Mouse (Mus musculus): ENCODE results near the gene Rps6kc1.

Gene Rps6kc1

GRCm38 (mm10) chr1:190911415-190912123, at the start of gene Rps6kc1:
Gene Rps6kc1, minus strand, starts transcription at chr1:190911770.
- peak; percentile 98 for DNase-seq

- DNase-seq = no peak
Measured at GRCm38 (mm10) chr1:190958821-190959220, 47.3 kb upstream of the Rps6kc1 start.

GRCm38 (mm10) chr1:190953009-190953408, 41.4 kb upstream of the Rps6kc1 start:
- no peak for DNase-seq

GRCm38 (mm10) chr1:190951014-190951413, 39.4 kb upstream of the Rps6kc1 start:
- no peak for DNase-seq

- DNase-seq = no peak
Measured at GRCm38 (mm10) chr1:190948846-190949245, 37.3 kb upstream of the Rps6kc1 start.

- no peak for DNase-seq
Measured at GRCm38 (mm10) chr1:190948439-190948838, 36.9 kb upstream of the Rps6kc1 start.

GRCm38 (mm10) chr1:190947986-190948385, 36.4 kb upstream of the Rps6kc1 start:
- DNase-seq = no peak

- DNase-seq = peak; percentile 93
Measured at GRCm38 (mm10) chr1:190944109-190944760, 32.7 kb upstream of the Rps6kc1 start.

- no peak for DNase-seq
Measured at GRCm38 (mm10) chr1:190939803-190940202, 28.2 kb upstream of the Rps6kc1 start.

GRCm38 (mm10) chr1:190930181-190930580, 18.6 kb upstream of the Rps6kc1 start:
- peak; percentile 83 for DNase-seq

- peak; percentile 88 for DNase-seq
Measured at GRCm38 (mm10) chr1:190929010-190929695, 17.6 kb upstream of the Rps6kc1 start.

- DNase-seq = peak; percentile 100
Measured at GRCm38 (mm10) chr1:190928370-190929009, 16.9 kb upstream of the Rps6kc1 start.

- peak; percentile 72 for DNase-seq
Measured at GRCm38 (mm10) chr1:190927751-190928369, 16.3 kb upstream of the Rps6kc1 start.

GRCm38 (mm10) chr1:190927311-190927710, 15.7 kb upstream of the Rps6kc1 start:
- peak; percentile 29 for DNase-seq

GRCm38 (mm10) chr1:190924812-190925211, 13.2 kb upstream of the Rps6kc1 start, which contains the start of gene Angel2:
Gene Angel2, plus strand, starts transcription at chr1:190925112.
- DNase-seq = peak; percentile 18

GRCm38 (mm10) chr1:190919725-190920469, 8.3 kb upstream of the Rps6kc1 start:
- DNase-seq = peak; percentile 75

- DNase-seq = no peak
Measured at GRCm38 (mm10) chr1:190918938-190919337, 7.4 kb upstream of the Rps6kc1 start.

- no peak for DNase-seq
Measured at GRCm38 (mm10) chr1:190912623-190913022, 1.1 kb upstream of the Rps6kc1 start.

GRCm38 (mm10) chr1:190910836-190911235, 734 bp downstream of the Rps6kc1 start:
- no peak for DNase-seq

- DNase-seq = no peak
Measured at GRCm38 (mm10) chr1:190904714-190905113, 6.9 kb downstream of the Rps6kc1 start.

- DNase-seq = no peak
Measured at GRCm38 (mm10) chr1:190904136-190904535, 7.4 kb downstream of the Rps6kc1 start.

GRCm38 (mm10) chr1:190901082-190901481, 10.5 kb downstream of the Rps6kc1 start:
- DNase-seq = no peak
